Mouse (Mus musculus) cerebellum, adult 18-20 months (tissue): ENCODE data around the gene Plcb3.
A peak's percentile ranks its signal among the peaks of the same experiment; 100 is the strongest.

Experiments used
- DNase-seq, 2 experiments: peaks; one replicate each; pipeline ENCODE4 v3.0.0; 2021

Plcb3 gene

GRCm38 (mm10) chr19:6919876-6920740 lies 56.2 kb downstream of the Plcb3 start:
- peak; percentile 59 to 66 for DNase-seq

- DNase-seq, result peak in 1 of 2 experiments; percentile 10
Observed at GRCm38 (mm10) chr19:6919431-6919830, 56.8 kb downstream of the Plcb3 start.

GRCm38 (mm10) chr19:6918321-6918720 lies 57.9 kb downstream of the Plcb3 start:
- peak in 1 of 2 experiments; percentile 6 for DNase-seq

- DNase-seq, result peak in 1 of 2 experiments; percentile 12
Observed at GRCm38 (mm10) chr19:6916496-6916895, 59.8 kb downstream of the Plcb3 start.

GRCm38 (mm10) chr19:6915276-6915675 lies 61.0 kb downstream of the Plcb3 start:
- DNase-seq, result no peak

- DNase-seq, result peak in 1 of 2 experiments; percentile 8
Observed at GRCm38 (mm10) chr19:6914540-6914939, 61.7 kb downstream of the Plcb3 start.

- DNase-seq, result peak in 1 of 2 experiments; percentile 13
Observed at GRCm38 (mm10) chr19:6913991-6914390, 62.3 kb downstream of the Plcb3 start.

GRCm38 (mm10) chr19:6913036-6913435 lies 63.2 kb downstream of the Plcb3 start:
- no peak for DNase-seq

GRCm38 (mm10) chr19:6912205-6912970 lies 63.9 kb downstream of the Plcb3 start:
- peak in 1 of 2 experiments; percentile 10 for DNase-seq

GRCm38 (mm10) chr19:6911101-6912074 lies 64.9 kb downstream of the Plcb3 start:
- peak in 1 of 2 experiments; percentile 21 for DNase-seq

- DNase-seq, result peak in 1 of 2 experiments; percentile 38
Observed at GRCm38 (mm10) chr19:6910306-6910705, 66.0 kb downstream of the Plcb3 start.

GRCm38 (mm10) chr19:6909507-6910289 lies 66.6 kb downstream of the Plcb3 start, which contains the start of the genes Trmt112 and Prdx5:
Gene Trmt112 (plus strand): TSS chr19:6909698.
Gene Prdx5 (minus strand): TSS chr19:6910106.
- DNase-seq, result peak; percentile 89 to 93

GRCm38 (mm10) chr19:6909021-6909420 lies 67.2 kb downstream of the Plcb3 start:
- no peak for DNase-seq

GRCm38 (mm10) chr19:6907811-6908540 lies 68.3 kb downstream of the Plcb3 start:
- DNase-seq, result peak in 1 of 2 experiments; percentile 24

GRCm38 (mm10) chr19:6907094-6907493 lies 69.2 kb downstream of the Plcb3 start:
- DNase-seq, result no peak

- peak in 1 of 2 experiments; percentile 13 for DNase-seq
Observed at GRCm38 (mm10) chr19:6906199-6906598, 70.1 kb downstream of the Plcb3 start.

GRCm38 (mm10) chr19:6905498-6906159 lies 70.6 kb downstream of the Plcb3 start:
- no peak for DNase-seq

- no peak for DNase-seq
Observed at GRCm38 (mm10) chr19:6904846-6905245, 71.4 kb downstream of the Plcb3 start.

GRCm38 (mm10) chr19:6903031-6903430 lies 73.2 kb downstream of the Plcb3 start:
- DNase-seq, result no peak
